Mouse (Mus musculus): ENCODE measurements around the gene S100a14.

GRCm38 (mm10) chr3:90506362-90506761, 20.3 kb upstream of the S100a14 start:
- TF ChIP-seq CTCF (IDR thresholded peaks at IDR 0.05; ENCODE audit: low read depth, low read length) (no peak), POLR2A (IDR thresholded peaks at IDR 0.05; ENCODE audit: insufficient read depth, low read length) (no peak)

Data from ES-Bruce4 (cell line).